Mouse (Mus musculus): Measurements from ENCODE around the gene Hexim1. TPM values are rescaled to one million over a fixed set of nuclear protein-coding genes. Genes with fewer than 3 reads are reported as not detected.

The Hexim1 gene
- total RNA-seq, 1 experiment from 2014 or later = 26.6 TPM

- ATAC-seq (replicated peaks; ENCODE audit: low read depth, poor library complexity, severe bottlenecking) = peak; percentile 45
These were observed 646 bp upstream of the Hexim1 start for GRCm38 (mm10) chr11:103115163-103116007.

GRCm38 (mm10) chr11:103116959-103117590 lies 1.0 kb downstream of the Hexim1 start:
- ATAC-seq (replicated peaks; ENCODE audit: low read depth, poor library complexity, severe bottlenecking) = peak; percentile 20; the same call in 1 of the 2 replicates

GRCm38 (mm10) chr11:103117591-103118009 lies 1.6 kb downstream of the Hexim1 start:
- ATAC-seq (replicated peaks; ENCODE audit: low read depth, poor library complexity, severe bottlenecking) = no peak

GRCm38 (mm10) chr11:103118866-103119265 lies 2.8 kb downstream of the Hexim1 start:
- ATAC-seq (replicated peaks; ENCODE audit: low read depth, poor library complexity, severe bottlenecking) = no peak

DNA sequence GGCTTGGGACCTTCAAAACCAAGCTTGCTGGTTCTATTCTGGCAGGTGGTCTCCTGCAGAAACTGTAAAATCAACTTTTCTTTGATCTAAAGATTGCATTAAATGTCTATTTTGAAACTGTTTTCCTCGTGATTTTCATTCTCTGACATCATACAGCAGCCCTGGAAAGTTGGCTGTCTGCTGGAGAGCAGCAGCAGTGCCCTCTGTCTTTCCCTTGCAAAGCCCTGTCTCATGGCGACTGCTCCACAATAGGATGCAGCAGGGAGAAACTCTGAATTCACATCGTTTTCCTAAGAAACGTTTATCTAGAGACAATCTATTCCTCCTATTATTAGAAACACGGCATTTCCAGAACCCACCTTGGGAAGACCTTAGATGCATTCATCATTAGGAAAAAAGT lies 3.6 kb downstream of the Hexim1 start:
- no peak for ATAC-seq (replicated peaks; ENCODE audit: low read depth, poor library complexity, severe bottlenecking)

- no peak for ATAC-seq (replicated peaks; ENCODE audit: low read depth, poor library complexity, severe bottlenecking)
These were observed 4.3 kb downstream of the Hexim1 start for GRCm38 (mm10) chr11:103120315-103120714.

DNA sequence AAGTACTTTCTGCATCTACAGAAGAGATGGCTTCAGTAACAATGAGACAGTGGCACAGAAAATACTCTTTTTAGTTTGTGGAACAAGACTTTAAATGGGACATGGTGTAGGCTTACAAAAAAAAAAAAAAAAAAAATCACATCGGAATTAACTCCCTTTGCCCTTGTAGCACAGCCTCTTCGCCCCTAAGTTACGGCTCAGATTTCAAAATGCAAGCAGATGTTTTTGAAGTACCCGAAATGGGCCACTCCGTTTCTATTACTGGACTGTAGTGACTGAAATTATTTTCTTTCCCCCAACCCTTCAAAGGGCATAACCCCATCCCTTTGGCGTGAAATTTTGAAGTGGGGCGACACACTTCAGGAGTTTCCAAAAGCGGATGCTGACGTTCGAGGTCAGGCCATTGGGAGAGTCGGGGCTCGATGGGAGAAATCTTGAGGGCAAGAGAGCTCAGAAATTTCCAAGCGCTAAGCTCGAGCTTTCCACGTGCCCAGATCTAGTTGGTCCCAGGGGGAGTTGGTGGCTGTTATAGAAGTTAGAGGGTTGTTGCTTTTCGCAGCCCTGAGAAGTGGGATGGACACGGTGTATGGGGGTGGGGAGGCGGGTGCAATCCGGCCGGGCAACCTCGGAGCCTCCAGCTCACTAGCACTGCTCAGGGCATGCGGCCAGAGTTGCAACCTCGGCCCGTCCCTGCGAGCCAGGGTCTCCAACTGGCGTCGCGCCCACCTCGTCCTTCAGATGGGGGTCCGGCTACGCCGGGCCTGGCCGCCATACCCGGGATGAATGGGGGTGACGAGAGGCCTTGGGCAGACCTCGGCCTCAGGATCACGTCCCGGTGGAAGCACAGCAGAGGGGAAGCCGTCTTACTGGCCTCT lies 15.9 kb downstream of the Hexim1 start, which contains the start of gene Hexim2:
TSS of gene Hexim2 (plus strand) at position 729 of the 875 bp plus-strand sequence.
- ATAC-seq (replicated peaks; ENCODE audit: low read depth, poor library complexity, severe bottlenecking) = no peak

- peak; percentile 83 for ATAC-seq (replicated peaks; ENCODE audit: low read depth, poor library complexity, severe bottlenecking)
These were observed 16.8 kb downstream of the Hexim1 start for GRCm38 (mm10) chr11:103132576-103133455.

DNA sequence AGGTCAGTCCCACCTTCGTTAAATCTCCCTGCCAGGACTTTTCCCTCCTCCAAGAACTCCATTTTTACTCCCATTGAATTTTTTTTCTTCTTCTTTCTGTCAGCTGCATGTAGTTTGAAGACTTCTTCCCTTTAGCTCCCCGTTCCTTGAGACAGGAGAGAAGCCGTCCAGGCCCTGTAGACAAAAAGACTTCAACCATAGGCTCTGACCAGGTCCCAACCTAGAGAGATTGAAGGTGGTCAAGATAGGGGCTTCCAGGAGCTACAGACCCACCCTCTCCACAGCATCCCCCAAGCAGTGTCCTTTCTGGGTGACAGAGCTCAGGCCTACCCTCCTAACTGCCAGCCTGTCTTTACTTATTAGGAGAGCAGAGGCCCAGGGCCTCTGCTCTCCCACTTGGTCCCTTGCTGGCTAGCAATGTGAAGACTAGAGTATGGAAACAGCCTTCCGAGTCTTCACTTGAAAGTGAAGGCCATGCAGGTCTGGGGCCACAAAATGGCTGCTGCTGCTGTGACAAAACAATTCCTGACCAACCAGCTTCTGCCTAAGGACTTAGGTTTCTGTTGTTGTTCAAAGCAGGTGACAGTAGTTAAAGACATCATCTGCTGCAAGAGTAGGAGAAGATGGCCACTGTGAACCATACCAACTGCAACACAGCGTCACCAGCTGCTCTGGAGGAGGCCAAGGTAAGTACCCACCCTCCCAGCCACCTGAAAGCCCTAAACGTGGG lies 17.6 kb downstream of the Hexim1 start:
- ATAC-seq (replicated peaks; ENCODE audit: low read depth, poor library complexity, severe bottlenecking) = no peak

DNA sequence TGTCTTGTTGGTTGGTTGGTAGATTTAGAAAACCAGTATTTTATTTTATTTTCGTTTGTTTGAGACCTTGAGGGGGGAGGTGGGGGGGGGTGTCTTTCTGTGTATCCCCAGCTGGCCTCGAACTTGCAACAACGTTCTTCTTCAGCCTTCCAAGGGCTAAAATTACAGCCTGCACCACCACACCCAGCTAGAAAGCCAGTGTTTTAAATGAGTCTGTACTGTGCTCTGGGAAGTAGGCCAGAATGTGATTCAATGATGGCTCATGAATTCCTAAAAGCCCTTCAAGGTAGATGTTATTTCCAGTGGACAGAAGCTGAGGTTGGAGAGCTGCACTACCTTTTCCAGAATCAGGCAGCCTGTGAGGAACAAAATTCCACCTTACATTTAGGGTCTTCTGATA lies 18.2 kb downstream of the Hexim1 start:
- ATAC-seq (replicated peaks; ENCODE audit: low read depth, poor library complexity, severe bottlenecking) = no peak

GRCm38 (mm10) chr11:103136039-103136577 lies 20.1 kb downstream of the Hexim1 start:
- peak; percentile 44 for ATAC-seq (replicated peaks; ENCODE audit: low read depth, poor library complexity, severe bottlenecking)

DNA sequence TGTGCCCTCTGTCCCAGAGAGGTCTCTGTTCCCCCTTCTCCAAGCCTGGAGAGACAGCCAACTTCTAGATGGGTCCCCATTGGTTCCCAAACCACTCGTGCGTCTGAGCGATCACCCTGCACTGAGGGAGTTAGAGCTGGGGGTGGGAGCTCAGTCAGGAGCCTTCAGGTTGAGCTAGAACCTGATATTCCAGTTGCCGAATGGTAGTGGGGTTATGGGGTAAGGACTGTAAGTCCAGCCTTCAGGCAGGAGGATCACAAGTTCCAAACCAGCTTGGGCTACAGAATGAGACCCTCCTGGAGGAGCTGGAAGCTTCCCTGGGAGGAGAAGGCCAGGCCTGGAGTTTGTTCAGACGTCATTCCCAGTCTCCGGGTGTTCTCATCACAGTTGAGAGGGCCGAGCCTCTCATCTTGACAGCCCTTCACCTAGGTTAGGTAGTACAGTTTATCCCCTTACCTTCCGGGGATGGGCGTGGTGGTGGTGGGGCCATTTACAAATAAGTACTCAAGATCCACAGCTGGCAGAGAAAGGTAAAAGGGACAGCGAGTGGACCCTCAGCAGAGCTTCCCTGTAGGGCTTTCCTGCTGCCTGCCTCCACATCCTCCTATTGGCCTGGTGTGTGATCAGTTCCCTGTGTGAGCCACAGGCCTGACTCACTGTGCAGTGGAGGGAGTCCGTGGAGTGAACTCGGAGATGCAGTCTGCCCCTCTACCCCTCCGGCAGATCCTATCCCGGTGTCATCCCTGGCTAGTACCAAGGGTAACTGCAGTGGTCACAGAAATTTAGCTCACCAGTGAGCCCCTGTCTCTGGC lies 24.1 kb downstream of the Hexim1 start:
- no peak for ATAC-seq (replicated peaks; ENCODE audit: low read depth, poor library complexity, severe bottlenecking)

GRCm38 (mm10) chr11:103140763-103141100 lies 24.7 kb downstream of the Hexim1 start:
- no peak for ATAC-seq (replicated peaks; ENCODE audit: low read depth, poor library complexity, severe bottlenecking)

- ATAC-seq (replicated peaks; ENCODE audit: low read depth, poor library complexity, severe bottlenecking) = no peak
These were observed 25.3 kb downstream of the Hexim1 start for GRCm38 (mm10) chr11:103141101-103141943.

GRCm38 (mm10) chr11:103141944-103142255 lies 25.9 kb downstream of the Hexim1 start:
- ATAC-seq (replicated peaks; ENCODE audit: low read depth, poor library complexity, severe bottlenecking) = no peak

DNA sequence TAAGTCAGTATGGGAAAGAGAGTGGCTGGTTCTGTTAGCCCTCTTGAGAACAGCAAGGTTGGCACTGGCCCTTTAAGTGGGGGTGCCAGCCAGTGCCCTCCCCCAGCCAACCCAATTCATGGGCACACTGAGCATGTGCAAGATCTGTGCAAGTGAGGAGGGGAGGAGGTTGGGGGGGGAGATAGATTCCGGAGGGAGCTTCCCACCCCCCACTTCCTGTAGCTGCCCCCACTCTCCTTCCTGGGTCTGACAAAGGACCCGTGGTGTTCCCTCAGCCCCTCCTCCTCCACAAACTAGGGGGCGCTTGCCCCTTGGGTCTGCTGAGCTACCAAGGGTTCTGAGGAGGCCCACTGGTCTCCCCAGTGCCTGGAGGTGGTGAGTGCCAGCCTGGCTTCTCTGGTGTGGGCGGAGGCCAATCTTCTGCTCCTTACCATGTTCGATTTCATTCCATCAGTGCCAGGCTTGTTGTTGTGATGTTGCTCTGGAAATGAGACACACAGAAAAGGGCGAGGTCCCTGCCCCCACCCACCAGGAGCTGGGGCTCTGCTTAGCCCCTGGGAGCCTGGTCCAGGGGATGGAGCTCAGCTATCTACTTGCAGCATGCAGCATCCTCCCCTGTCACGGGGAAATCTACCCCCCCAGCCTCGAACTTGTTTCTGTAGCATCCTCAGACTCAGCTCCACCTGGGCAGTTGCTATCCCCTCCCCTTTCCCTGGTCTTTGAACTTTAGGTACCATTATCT lies 26.6 kb downstream of the Hexim1 start:
- peak; percentile 52 for ATAC-seq (replicated peaks; ENCODE audit: low read depth, poor library complexity, severe bottlenecking)

All from common myeloid progenitor, adult 5-6 weeks (primary cell).